Mouse (Mus musculus) CD4-positive helper T cell, adult 2 months (primary cell): ENCODE data around the gene Rps10.

Experiments
- DNase-seq: peaks from one replicate; pipeline ENCODE4 v3.0.0-alpha.2; 2012; ENCODE audit warnings: low read depth, missing footprints, low spot score

The Rps10 gene

GRCm38 (mm10) chr17:27613016-27613415 is 23.5 kb downstream of the Rps10 start:
- no peak for DNase-seq

DNA sequence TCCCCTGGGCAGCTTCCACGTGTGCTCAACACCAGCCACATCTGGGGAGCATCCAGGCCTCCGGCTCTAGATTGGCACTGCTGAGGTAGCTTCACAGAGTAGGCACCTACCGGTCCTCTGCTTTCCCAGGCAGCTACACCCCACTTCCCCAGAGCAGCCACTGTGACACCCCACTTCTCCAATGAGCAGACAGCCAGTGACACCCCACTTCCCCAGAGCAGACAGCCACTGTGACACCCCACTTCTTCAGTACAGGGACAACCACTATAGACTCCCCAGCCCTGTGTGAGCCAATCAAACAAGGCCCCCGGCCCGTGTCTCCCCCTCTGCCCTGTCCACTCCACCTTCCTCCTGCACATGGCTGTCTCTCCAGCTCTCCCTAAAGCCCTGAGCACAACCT is 24.5 kb downstream of the Rps10 start:
- DNase-seq = no peak

- no peak for DNase-seq
Measured at GRCm38 (mm10) chr17:27611519-27611884, 25.0 kb downstream of the Rps10 start.

GRCm38 (mm10) chr17:27610679-27611518 is 25.6 kb downstream of the Rps10 start:
- no peak for DNase-seq

DNA sequence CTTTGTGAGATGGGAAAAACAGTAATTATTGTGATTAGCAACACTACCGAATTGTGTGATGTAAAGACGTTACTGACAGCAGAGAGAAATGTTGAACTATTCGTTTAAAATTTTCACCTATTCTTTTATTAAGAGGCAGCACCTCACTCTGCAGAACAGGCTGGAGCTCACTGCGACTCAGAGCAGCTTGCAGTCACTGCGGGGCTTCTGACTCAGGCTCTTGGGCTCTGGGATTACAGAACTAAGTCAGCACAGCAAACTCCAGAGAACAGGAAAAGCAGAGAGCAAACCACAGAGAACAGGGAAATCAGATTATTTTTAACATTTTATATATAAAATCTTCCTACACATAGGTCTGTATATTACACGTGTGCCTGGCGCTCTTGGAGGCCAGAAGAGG is 26.9 kb downstream of the Rps10 start:
- no peak for DNase-seq

DNA sequence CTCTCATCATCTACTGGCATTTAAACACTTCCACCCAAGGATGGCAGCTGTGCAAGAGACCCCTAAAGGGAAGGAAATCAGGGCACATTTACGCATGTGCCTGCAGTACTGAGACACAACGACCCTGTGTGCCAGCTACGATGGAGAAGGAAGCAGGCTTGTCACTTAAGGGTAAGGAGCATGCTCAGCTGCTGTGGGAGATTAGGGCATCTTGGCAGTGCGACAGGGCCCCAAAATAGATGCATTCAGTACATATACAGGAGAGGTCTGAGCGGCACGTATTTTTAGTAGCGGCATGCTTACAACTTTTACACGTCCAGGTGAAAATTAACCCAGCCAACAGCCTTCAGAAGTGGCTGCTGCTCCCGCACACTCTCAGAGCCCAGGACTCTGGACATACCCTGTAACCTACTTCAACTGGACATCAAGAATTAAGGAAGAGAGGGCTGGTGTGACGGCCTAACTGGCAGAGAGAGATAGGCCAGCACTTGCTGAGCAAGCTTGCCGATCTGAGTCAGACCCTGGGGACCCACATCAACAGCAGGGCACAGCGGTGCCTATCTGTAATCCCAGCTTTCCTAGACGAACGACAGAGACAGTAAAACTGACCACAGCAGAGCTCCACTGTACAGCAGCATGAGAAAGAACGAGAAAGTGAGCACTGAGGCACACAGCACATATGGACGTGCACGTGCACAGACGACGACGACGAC is 32.8 kb downstream of the Rps10 start:
- no peak for DNase-seq

- DNase-seq = no peak
Measured at GRCm38 (mm10) chr17:27603036-27603435, 33.4 kb downstream of the Rps10 start.

GRCm38 (mm10) chr17:27600869-27601268 is 35.6 kb downstream of the Rps10 start:
- no peak for DNase-seq

- DNase-seq = no peak
Measured at GRCm38 (mm10) chr17:27600286-27600685, 36.2 kb downstream of the Rps10 start.

DNA sequence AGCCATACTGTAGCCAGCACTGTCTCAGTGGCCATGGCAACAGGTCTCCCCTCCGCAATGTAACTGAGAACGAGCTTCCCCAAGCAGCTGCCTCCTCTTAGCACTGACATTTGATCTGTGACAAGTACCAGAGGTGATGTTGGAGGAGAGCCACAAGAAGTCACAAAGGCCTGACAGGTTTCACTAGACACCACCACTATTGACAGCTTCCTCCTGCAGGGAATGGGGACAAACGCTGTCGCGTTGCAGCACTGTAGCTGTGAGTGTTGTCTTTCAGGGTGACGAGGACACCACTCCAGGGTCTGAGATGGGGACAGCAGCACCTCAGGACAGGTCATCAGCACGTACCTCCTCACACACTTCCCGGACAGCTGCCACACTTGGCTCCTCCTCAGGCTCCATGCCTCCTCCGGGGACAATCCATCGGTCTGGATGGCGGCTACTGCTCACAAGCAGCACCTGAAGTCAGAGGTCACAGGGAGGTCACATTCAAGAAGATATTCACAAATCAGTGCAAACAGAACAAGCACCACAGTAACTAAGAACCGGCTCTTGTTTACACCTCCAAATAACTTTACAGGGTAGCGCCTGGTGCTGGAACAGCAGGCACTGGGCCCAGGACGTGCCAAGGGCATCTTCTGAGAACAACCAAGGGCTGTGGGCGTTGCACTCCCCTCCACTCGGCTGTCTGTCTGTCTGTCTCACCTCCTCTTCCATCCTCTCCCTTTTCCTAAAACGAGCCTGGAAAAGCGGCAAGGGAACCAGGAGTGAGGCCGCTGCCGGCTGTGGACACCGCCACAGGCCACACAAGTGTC is 39.9 kb downstream of the Rps10 start:
- no peak for DNase-seq

- DNase-seq = no peak
Measured at GRCm38 (mm10) chr17:27595659-27596375, 40.7 kb downstream of the Rps10 start.

GRCm38 (mm10) chr17:27592565-27592910 is 43.9 kb downstream of the Rps10 start:
- DNase-seq = no peak

GRCm38 (mm10) chr17:27591826-27592564 is 44.5 kb downstream of the Rps10 start:
- peak; percentile 75 for DNase-seq

DNA sequence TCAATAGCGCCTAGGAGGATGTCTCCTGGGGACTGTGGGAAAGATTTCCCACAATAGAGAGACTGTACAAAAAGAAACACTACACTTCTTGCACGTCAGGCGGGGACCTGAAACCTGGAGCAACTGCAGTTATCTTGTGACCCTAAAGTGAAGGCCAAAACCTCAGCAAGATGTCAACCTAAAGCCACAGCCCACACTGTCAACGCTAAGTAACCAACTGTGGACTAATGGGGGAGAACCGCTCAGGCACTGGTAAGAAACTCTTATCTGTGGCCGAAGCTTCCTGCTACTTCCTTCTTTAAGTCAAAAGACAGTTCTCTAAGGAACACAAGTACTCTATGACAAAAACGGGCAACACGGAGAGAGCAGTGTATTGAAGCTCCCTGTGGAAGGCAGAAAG is 48.2 kb downstream of the Rps10 start:
- DNase-seq = peak; percentile 12

DNA sequence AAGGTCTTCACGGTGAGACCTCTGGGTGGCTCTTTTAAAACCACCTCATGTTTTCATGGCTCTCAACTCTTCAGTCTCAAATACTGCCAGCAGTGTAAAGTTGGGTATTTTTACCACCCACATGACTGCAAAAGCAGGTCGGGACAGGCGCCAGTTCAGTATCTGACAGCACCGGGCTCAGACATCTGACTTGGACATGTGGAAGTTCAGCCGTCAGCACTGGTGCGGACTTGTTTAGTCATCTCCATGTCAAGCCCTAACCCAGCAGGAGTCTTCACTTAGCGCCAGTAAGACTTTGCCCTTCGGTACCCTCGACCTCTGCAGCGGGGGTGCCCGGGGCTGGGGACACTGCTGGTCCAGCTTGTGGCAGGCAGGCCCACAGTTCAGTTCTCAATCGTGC is 49.2 kb downstream of the Rps10 start:
- DNase-seq = no peak

DNA sequence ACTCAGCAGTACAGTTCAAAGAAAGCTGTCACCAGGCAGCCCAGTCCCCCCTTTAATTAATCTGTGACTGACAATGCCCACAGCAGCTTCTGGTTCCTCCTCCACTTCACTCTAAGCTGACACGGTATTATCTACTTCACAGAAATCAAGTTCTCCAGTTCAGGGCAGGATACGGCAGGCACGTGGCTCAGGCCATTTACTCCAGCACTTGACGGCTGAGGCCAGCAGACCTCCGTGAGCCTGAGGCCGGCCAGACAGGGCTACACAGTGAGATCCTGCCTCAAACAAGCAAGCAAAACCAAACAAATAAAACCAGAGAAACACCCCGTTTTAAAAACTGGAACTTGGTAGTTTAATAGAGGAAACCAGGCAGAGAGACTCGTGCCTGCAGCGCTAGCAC is 49.8 kb downstream of the Rps10 start:
- no peak for DNase-seq

- DNase-seq = no peak
Measured at GRCm38 (mm10) chr17:27583185-27583894, 53.1 kb downstream of the Rps10 start.
